Mouse (Mus musculus) T-cell, adult 2 months (primary cell): ENCODE measurements around the gene Aff3.

Experiments
- DNase-seq: peaks from one replicate; pipeline ENCODE4 v3.0.0; 2022; ENCODE audit warnings: low spot score

Gene Aff3

GRCm38 (mm10) chr1:38271312-38271711, 393.4 kb downstream of the Aff3 start:
- no peak for DNase-seq

- no peak for DNase-seq
Measured at GRCm38 (mm10) chr1:38268246-38269042, 396.3 kb downstream of the Aff3 start.

DNA sequence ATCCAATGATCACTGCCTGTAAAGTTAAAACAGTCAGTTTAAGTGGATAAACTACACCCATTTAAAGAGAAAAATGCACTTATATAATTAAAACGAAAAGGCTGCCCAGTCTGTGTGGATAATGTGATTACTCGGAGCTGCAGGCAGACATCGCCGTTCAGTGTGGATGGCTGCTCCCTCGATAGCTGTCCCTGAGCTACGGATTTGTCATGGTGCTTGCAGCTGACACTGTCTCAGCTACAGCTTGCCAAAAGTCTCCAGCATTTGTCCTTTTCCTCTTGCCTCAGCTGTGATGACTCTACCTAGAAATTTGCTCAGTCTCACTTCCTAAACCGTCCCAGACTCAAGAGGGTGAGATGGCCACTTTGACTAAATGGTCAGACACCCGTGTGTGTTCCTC, 401.5 kb downstream of the Aff3 start:
- no peak for DNase-seq

GRCm38 (mm10) chr1:38262362-38263154, 402.2 kb downstream of the Aff3 start:
- DNase-seq, result no peak

DNA sequence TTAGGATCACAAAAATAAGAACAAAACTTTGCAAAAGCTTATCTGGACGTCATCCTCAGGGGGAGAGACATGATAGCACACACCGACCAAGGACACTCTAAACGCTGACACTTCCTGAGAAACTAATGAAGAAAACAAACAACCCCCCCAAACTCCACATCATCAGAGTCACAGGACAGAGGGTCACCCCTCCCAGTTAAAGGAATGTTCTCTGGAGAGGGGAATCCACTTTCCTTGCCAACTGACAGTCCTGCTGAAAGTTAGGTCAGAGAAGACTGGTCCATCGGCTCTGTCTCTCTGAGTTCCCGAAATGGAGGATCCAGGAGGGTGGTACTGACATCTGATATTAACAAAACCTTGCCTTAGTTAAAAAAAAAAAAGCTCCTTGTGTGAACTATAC, 403.7 kb downstream of the Aff3 start:
- no peak for DNase-seq

GRCm38 (mm10) chr1:38259541-38260338, 405.0 kb downstream of the Aff3 start:
- DNase-seq, result no peak

- no peak for DNase-seq
Measured at GRCm38 (mm10) chr1:38254426-38254825, 410.3 kb downstream of the Aff3 start.

- DNase-seq, result peak; percentile 41
Measured at GRCm38 (mm10) chr1:38252766-38253079, 412.0 kb downstream of the Aff3 start.

GRCm38 (mm10) chr1:38252031-38252765, 412.6 kb downstream of the Aff3 start:
- DNase-seq, result no peak

GRCm38 (mm10) chr1:38251448-38251847, 413.3 kb downstream of the Aff3 start:
- DNase-seq, result no peak

DNA sequence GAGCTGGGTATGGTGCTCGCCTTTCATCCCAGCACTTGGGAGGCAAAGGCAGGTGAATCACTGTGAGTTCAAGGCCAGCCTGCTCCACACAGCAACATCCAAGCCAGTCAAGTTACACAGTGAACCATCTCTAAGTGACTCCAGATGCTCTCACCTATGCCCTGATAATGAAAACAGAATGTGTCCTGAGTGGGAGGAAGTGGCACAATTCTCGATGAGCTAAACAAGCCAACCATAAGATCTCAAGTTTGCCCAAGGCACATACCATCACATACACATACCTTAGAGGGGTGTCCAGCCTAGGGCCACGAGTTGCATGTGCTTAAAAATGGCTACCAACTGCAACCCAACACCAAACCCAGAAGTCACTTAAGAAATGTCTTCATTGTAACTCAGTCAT, 414.5 kb downstream of the Aff3 start:
- no peak for DNase-seq

DNA sequence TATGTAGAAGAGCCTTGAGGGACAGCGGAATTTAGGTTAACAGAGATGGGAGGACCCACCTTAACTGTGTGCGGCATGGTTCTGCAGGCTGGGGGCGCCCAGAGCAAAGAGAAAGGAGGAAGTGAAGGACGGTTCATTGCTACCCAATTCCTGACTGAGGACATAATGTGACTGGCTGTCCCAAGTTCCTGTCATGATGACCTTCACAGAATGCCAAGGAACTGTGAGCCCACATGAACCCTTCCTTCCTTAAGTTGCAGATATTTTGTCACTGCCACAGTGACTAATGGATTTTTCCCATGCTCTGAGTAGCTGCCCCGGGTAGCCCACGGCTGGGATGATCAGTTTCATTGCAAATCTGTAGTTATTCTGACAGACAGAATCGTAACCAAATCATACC, 415.2 kb downstream of the Aff3 start:
- DNase-seq, result no peak

DNA sequence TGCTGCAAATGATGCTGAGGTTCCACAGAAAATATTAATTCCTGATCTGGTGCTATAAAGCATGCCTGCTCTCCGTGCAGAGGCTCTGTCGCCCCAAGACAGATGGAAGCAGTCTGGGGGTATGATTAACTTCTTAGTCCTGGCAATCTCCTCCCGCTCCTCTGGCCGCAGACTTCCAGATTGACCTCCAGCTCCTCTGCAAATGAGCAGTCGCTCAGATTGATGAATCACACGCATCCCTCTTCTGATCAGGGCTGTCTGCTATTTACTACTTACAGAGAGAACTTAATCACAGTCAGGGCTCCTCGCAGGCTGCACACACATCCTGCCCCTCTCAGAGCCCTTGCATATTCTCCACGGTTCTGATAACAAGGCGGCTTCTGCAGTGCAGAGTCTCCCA, 416.7 kb downstream of the Aff3 start:
- no peak for DNase-seq

GRCm38 (mm10) chr1:38242559-38242958, 422.2 kb downstream of the Aff3 start:
- DNase-seq, result no peak

- DNase-seq, result no peak
Measured at GRCm38 (mm10) chr1:38241801-38242200, 423.0 kb downstream of the Aff3 start.

- DNase-seq, result no peak
Measured at GRCm38 (mm10) chr1:38241221-38241666, 423.5 kb downstream of the Aff3 start.

GRCm38 (mm10) chr1:38240438-38241220, 424.1 kb downstream of the Aff3 start:
- DNase-seq, result no peak

- no peak for DNase-seq
Measured at GRCm38 (mm10) chr1:38239516-38239915, 425.2 kb downstream of the Aff3 start.

DNA sequence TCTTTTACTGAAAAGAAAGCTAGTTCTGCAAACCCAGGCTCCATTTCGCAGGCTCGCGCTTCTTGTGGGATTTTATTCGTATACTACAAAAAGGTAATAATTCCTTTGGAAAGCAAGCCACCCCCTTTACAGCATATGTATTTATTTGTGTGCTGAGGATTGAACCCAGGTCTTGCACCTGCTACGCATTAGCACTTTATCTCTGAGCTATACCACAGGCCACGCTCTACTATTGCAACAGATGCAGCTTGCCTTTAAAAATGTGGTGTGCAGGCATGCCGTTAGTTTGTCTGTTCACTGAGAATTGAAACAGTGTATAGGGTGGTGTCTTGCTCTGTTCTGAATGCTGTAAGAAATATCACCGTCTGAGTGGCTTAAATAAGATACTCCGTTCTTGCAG, 426.9 kb downstream of the Aff3 start:
- no peak for DNase-seq

DNA sequence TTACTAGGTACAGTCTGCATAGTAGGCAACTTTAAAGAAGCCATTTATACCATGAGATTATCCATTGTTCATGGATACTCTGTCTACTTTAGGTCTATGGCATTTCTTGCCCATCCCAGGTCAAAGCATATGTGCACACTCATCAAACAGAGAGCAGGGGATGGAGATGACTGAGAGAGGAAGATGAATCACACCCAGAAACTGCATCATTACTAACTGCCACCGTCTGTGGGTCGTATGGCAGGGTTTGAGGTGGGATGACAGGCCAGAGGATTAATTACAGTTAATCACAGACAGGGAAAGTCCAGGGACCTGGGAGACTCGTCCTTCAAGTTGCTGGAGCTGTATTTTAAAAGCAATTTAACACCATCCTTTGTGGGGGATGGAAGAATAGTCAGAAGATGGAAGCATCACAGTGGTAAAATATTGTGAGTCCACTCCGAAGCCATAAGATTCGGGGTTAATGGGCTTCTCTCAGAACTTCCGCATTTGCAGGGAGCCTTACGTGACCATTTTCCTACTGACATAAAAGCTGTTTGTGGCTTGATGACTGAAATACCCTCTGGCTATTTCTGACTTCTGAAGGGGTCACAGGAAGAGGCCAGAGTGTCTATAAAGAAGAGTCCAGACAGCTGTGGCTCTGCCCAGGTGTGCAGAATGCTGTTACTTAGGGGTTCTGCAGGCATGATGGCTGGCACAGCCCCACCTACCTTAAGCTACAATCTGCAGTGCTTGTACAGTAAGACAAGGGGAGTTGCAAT, 427.5 kb downstream of the Aff3 start:
- DNase-seq, result no peak
